Mouse (Mus musculus): ENCODE results near the gene Zfp36l1.

- TF ChIP-seq POLR2A (IDR thresholded peaks at IDR 0.05; ENCODE audit: low read depth, low read length): no peak
- TF ChIP-seq CTCF (IDR thresholded peaks at IDR 0.05; ENCODE audit: extremely low read depth, insufficient read depth, insufficient read length, insufficient replicate concordance): no peak
These were observed 11.4 kb upstream of the Zfp36l1 start for GRCm38 (mm10) chr12:80124211-80124610.

Data from spleen, adult 2 months (tissue).